Mouse (Mus musculus): Measurements from ENCODE around the gene Pnpla1. TPM values are rescaled to one million over a fixed set of nuclear protein-coding genes. Genes with fewer than 3 reads are reported as not detected.

Pnpla1 gene
- polyA plus RNA-seq, 1 experiment from 2014 or later = 0.07 TPM

GRCm38 (mm10) chr17:28820189-28820588 lies 38.0 kb upstream of the Pnpla1 start:
- no peak for ATAC-seq (ENCODE audit: low read depth)
- Histone ChIP-seq H3K36me3 (ENCODE audit: control insufficient read depth, insufficient read depth, low read length) (peaks cover 55% of the 10 kb centered on the region), H3K4me3 (ENCODE audit: low read depth, low read length) (no peak overlapping the region), H3K4me1 (ENCODE audit: control insufficient read depth, insufficient read depth, low read length) (no peaks in the 10 kb centered on the region), H3K9me3 (ENCODE audit: control insufficient read depth, low read length) (no peaks in the 10 kb centered on the region), H3K9ac (replicated peaks; ENCODE audit: low read depth, low read length) (no peak overlapping the region), H3K4me2 (ENCODE audit: low read depth, low read length) (no peak overlapping the region), H3K27me3 (ENCODE audit: control insufficient read depth, insufficient read depth, low read length) (no peaks in the 10 kb centered on the region), H3K27ac (ENCODE audit: low read depth, low read length) (no peak overlapping the region)
- WGBS = 83% methylated on average over 2 of the region's 2 CpGs

GRCm38 (mm10) chr17:28823004-28823745 lies 35.0 kb upstream of the Pnpla1 start:
- Histone ChIP-seq H3K4me2 (ENCODE audit: low read depth, low read length) (no peak overlapping the region), H3K4me1 (ENCODE audit: control insufficient read depth, insufficient read depth, low read length) (no peaks in the 10 kb centered on the region), H3K9ac (replicated peaks; ENCODE audit: low read depth, low read length) (no peak overlapping the region), H3K9me3 (ENCODE audit: control insufficient read depth, low read length) (no peaks in the 10 kb centered on the region), H3K36me3 (ENCODE audit: control insufficient read depth, insufficient read depth, low read length) (peaks cover 38% of the 10 kb centered on the region), H3K27ac (ENCODE audit: low read depth, low read length) (no peak overlapping the region), H3K27me3 (ENCODE audit: control insufficient read depth, insufficient read depth, low read length) (no peaks in the 10 kb centered on the region), H3K4me3 (ENCODE audit: low read depth, low read length) (no peak overlapping the region)
- ATAC-seq (ENCODE audit: low read depth) = no peak
- WGBS = 89% methylated on average over 13 of the region's 13 CpGs

GRCm38 (mm10) chr17:28823749-28824148 lies 34.5 kb upstream of the Pnpla1 start:
- ATAC-seq (ENCODE audit: low read depth) = no peak
- H3K36me3 ChIP-seq (ENCODE audit: control insufficient read depth, insufficient read depth, low read length) = peaks cover 32% of the 10 kb centered on the region
- no peaks in the 10 kb centered on the region for H3K27me3 ChIP-seq (ENCODE audit: control insufficient read depth, insufficient read depth, low read length)
- no peak overlapping the region for H3K4me3 ChIP-seq (ENCODE audit: low read depth, low read length)
- 83% methylated on average over 11 of the region's 11 CpGs for WGBS
- H3K4me2 ChIP-seq (ENCODE audit: low read depth, low read length) = no peak overlapping the region
- H3K9me3 ChIP-seq (ENCODE audit: control insufficient read depth, low read length) = no peaks in the 10 kb centered on the region
- no peaks in the 10 kb centered on the region for H3K4me1 ChIP-seq (ENCODE audit: control insufficient read depth, insufficient read depth, low read length)
- no peak overlapping the region for H3K9ac ChIP-seq (replicated peaks; ENCODE audit: low read depth, low read length)
- H3K27ac ChIP-seq (ENCODE audit: low read depth, low read length) = no peak overlapping the region

GRCm38 (mm10) chr17:28824896-28825295 lies 33.3 kb upstream of the Pnpla1 start:
- Histone ChIP-seq H3K4me1 (ENCODE audit: control insufficient read depth, insufficient read depth, low read length) (no peaks in the 10 kb centered on the region), H3K27me3 (ENCODE audit: control insufficient read depth, insufficient read depth, low read length) (no peaks in the 10 kb centered on the region), H3K4me3 (ENCODE audit: low read depth, low read length) (no peak overlapping the region), H3K9me3 (ENCODE audit: control insufficient read depth, low read length) (no peaks in the 10 kb centered on the region), H3K9ac (replicated peaks; ENCODE audit: low read depth, low read length) (no peak overlapping the region), H3K36me3 (ENCODE audit: control insufficient read depth, insufficient read depth, low read length) (peaks cover 30% of the 10 kb centered on the region), H3K27ac (ENCODE audit: low read depth, low read length) (no peak overlapping the region), H3K4me2 (ENCODE audit: low read depth, low read length) (no peak overlapping the region)
- 86% methylated on average over 6 of the region's 6 CpGs for WGBS
- ATAC-seq (ENCODE audit: low read depth) = no peak

- no peaks in the 10 kb centered on the region for H3K4me1 ChIP-seq (ENCODE audit: control insufficient read depth, insufficient read depth, low read length)
- H3K4me3 ChIP-seq (ENCODE audit: low read depth, low read length) = no peak overlapping the region
- H3K4me2 ChIP-seq (ENCODE audit: low read depth, low read length) = no peak overlapping the region
- WGBS = 94% methylated on average over 6 of the region's 6 CpGs
- ATAC-seq (ENCODE audit: low read depth) = no peak
- H3K27me3 ChIP-seq (ENCODE audit: control insufficient read depth, insufficient read depth, low read length) = no peaks in the 10 kb centered on the region
- H3K9ac ChIP-seq (replicated peaks; ENCODE audit: low read depth, low read length) = no peak overlapping the region
- H3K36me3 ChIP-seq (ENCODE audit: control insufficient read depth, insufficient read depth, low read length) = peaks cover 30% of the 10 kb centered on the region
- no peak overlapping the region for H3K27ac ChIP-seq (ENCODE audit: low read depth, low read length)
- no peaks in the 10 kb centered on the region for H3K9me3 ChIP-seq (ENCODE audit: control insufficient read depth, low read length)
Measured at GRCm38 (mm10) chr17:28825359-28826041, 32.7 kb upstream of the Pnpla1 start.

GRCm38 (mm10) chr17:28827665-28828231 lies 30.5 kb upstream of the Pnpla1 start:
- WGBS = 96% methylated on average over 8 of the region's 8 CpGs

GRCm38 (mm10) chr17:28829120-28829519 lies 29.1 kb upstream of the Pnpla1 start:
- H3K4me1 ChIP-seq (ENCODE audit: control insufficient read depth, insufficient read depth, low read length) = no peaks in the 10 kb centered on the region
- H3K27me3 ChIP-seq (ENCODE audit: control insufficient read depth, insufficient read depth, low read length) = no peaks in the 10 kb centered on the region
- no peak overlapping the region for H3K4me2 ChIP-seq (ENCODE audit: low read depth, low read length)
- H3K9me3 ChIP-seq (ENCODE audit: control insufficient read depth, low read length) = no peaks in the 10 kb centered on the region
- WGBS = 92% methylated on average over 14 of the region's 14 CpGs
- no peak overlapping the region for H3K9ac ChIP-seq (replicated peaks; ENCODE audit: low read depth, low read length)
- no peak overlapping the region for H3K4me3 ChIP-seq (ENCODE audit: low read depth, low read length)
- H3K36me3 ChIP-seq (ENCODE audit: control insufficient read depth, insufficient read depth, low read length) = peaks cover 13% of the 10 kb centered on the region
- no peak overlapping the region for H3K27ac ChIP-seq (ENCODE audit: low read depth, low read length)
- no peak for ATAC-seq (ENCODE audit: low read depth)

More at GRCm38 (mm10) chr17:28827665-28828231, 30.5 kb upstream of the Pnpla1 start:
- Histone ChIP-seq H3K4me3 (ENCODE audit: low read depth, low read length) (no peak overlapping the region), H3K27me3 (ENCODE audit: control insufficient read depth, insufficient read depth, low read length) (no peaks in the 10 kb centered on the region), H3K4me2 (ENCODE audit: low read depth, low read length) (no peak overlapping the region), H3K27ac (ENCODE audit: low read depth, low read length) (no peak overlapping the region), H3K36me3 (ENCODE audit: control insufficient read depth, insufficient read depth, low read length) (peaks cover 21% of the 10 kb centered on the region), H3K4me1 (ENCODE audit: control insufficient read depth, insufficient read depth, low read length) (no peaks in the 10 kb centered on the region), H3K9ac (replicated peaks; ENCODE audit: low read depth, low read length) (no peak overlapping the region), H3K9me3 (ENCODE audit: control insufficient read depth, low read length) (no peaks in the 10 kb centered on the region)
- ATAC-seq (ENCODE audit: low read depth) = no peak

GRCm38 (mm10) chr17:28831065-28831464 lies 27.1 kb upstream of the Pnpla1 start:
- WGBS = 68% methylated on average over 8 of the region's 8 CpGs
- Histone ChIP-seq H3K9me3 (ENCODE audit: control insufficient read depth, low read length) (no peaks in the 10 kb centered on the region), H3K27ac (ENCODE audit: low read depth, low read length) (no peak overlapping the region), H3K4me3 (ENCODE audit: low read depth, low read length) (no peak overlapping the region), H3K4me1 (ENCODE audit: control insufficient read depth, insufficient read depth, low read length) (no peaks in the 10 kb centered on the region), H3K36me3 (ENCODE audit: control insufficient read depth, insufficient read depth, low read length) (peaks cover 8% of the 10 kb centered on the region), H3K4me2 (ENCODE audit: low read depth, low read length) (no peak overlapping the region), H3K27me3 (ENCODE audit: control insufficient read depth, insufficient read depth, low read length) (no peaks in the 10 kb centered on the region), H3K9ac (replicated peaks; ENCODE audit: low read depth, low read length) (no peak overlapping the region)
- ATAC-seq (ENCODE audit: low read depth) = no peak

- H3K4me1 ChIP-seq (ENCODE audit: control insufficient read depth, insufficient read depth, low read length) = no peaks in the 10 kb centered on the region
- H3K4me3 ChIP-seq (ENCODE audit: low read depth, low read length) = no peak overlapping the region
- no peak overlapping the region for H3K27ac ChIP-seq (ENCODE audit: low read depth, low read length)
- 89% methylated on average over 9 of the region's 9 CpGs for WGBS
- H3K36me3 ChIP-seq (ENCODE audit: control insufficient read depth, insufficient read depth, low read length) = peaks cover 14% of the 10 kb centered on the region
- H3K4me2 ChIP-seq (ENCODE audit: low read depth, low read length) = no peak overlapping the region
- no peak for ATAC-seq (ENCODE audit: low read depth)
- no peak overlapping the region for H3K9ac ChIP-seq (replicated peaks; ENCODE audit: low read depth, low read length)
- no peaks in the 10 kb centered on the region for H3K27me3 ChIP-seq (ENCODE audit: control insufficient read depth, insufficient read depth, low read length)
- no peaks in the 10 kb centered on the region for H3K9me3 ChIP-seq (ENCODE audit: control insufficient read depth, low read length)
Measured at GRCm38 (mm10) chr17:28832040-28832439, 26.2 kb upstream of the Pnpla1 start.
